ENCODE assay signal across 7 mouse cellular contexts in the genomic region with DNA sequence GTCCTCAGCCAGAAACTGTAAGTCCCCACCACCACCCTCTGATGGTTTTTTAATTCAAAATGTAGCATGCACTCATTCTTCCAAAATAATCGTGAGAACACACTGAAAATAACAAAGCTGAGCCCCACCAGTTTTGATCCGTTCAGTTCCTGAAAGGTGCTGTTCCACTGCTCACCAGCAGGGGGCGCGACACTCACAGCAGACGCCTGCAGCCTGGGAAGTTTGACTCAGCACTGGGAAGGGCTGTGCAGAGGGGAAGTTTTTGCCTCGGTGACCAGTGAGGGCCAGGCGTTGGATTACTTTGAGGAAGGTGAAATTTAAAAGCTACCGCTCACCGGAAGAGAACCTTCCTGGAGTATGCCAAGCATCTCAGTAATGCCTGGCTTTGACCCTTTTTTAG.
A peak's percentile ranks its signal among the peaks of the same experiment; 100 is the strongest.
DNase-seq lines count a peak whose midpoint lies in the region; ATAC-seq lines count a peak whose summit lies in the region.

No protein-coding gene starts in this region.

- DNase-seq in cerebellum, postnatal 14 days: peak; percentile 93 to 94
- DNase-seq in frontal cortex, postnatal 36 days (ENCODE audit: low spot score in 2 of 2): peak; percentile 85 to 86
- DNase-seq in left cerebral cortex, adult 8-10 months (ENCODE audit: low spot score in 2 of 2): peak; percentile 50 to 88
- peak; percentile 68 for DNase-seq in skeletal muscle tissue, adult 2 months (ENCODE audit: low read depth, low spot score)

- peak; percentile 40 for ATAC-seq in activated CD4-positive, CD25-positive, alpha-beta regulatory T cell, adult 4 months
- peak; percentile 54 for ATAC-seq in inflammation-experienced regulatory T-cells, adult 6 months
- ATAC-seq in megakaryocyte progenitor cell, adult 5-6 weeks (replicated peaks; ENCODE audit: poor library complexity): peak; percentile 70

Comparison
In these comparisons a context has a peak if more than half of its experiments do, and no peak if none do; other contexts are left out.
1. Peak in every context shown above with its lines: DNase-seq and ATAC-seq.